Mouse (Mus musculus) liver, embryonic 13.5 days (tissue): ENCODE data around the gene Rasgef1b. TPM values are rescaled to one million over a fixed set of nuclear protein-coding genes. Genes with fewer than 3 reads are reported as not detected.

Source experiments
- ATAC-seq: fragments of 200-750 bp; cut with Nextera tagmentation; 2 replicates; pipeline ENCODE4 v1.8.0; 2017; ENCODE audit warnings: low read depth, mild to moderate bottlenecking, moderate number of reproducible peaks, moderate library complexity
- DNase-seq: peaks from one replicate; pipeline ENCODE4 v3.0.0; 2022
- H3K27ac ChIP-seq: fragments of 300-500 bp; sonication (generic); 2 replicates; pipeline ENCODE4 v1.5.1; 2015; ENCODE audit warnings: moderate library complexity, mild to moderate bottlenecking, inconsistent platforms
- H3K27me3 ChIP-seq: fragments of 300-500 bp; sonication (generic); 2 replicates; pipeline ENCODE4 v1.6.1; 2015; ENCODE audit warnings: mild to moderate bottlenecking, inconsistent platforms
- H3K36me3 ChIP-seq: fragments of 300-500 bp; sonication (generic); 2 replicates; pipeline ENCODE4 v1.6.1; 2015; ENCODE audit warnings: mild to moderate bottlenecking, inconsistent platforms
- H3K4me1 ChIP-seq: fragments of 300-500 bp; sonication (generic); replicated peaks from 2 replicates; pipeline ENCODE4 v1.6.1; 2015; ENCODE audit warnings: inconsistent platforms
- H3K4me2 ChIP-seq: fragments of 300-500 bp; sonication (generic); 2 replicates; pipeline ENCODE4 v1.6.1; 2015; ENCODE audit warnings: inconsistent platforms, mild to moderate bottlenecking, moderate library complexity
- H3K4me3 ChIP-seq: fragments of 300-500 bp; sonication (generic); replicated peaks from 2 replicates; pipeline ENCODE4 v1.5.1; 2015; ENCODE audit warnings: mild to moderate bottlenecking, inconsistent platforms
- H3K9ac ChIP-seq: fragments of 300-500 bp; sonication (generic); 2 replicates; pipeline ENCODE4 v1.6.1; 2015; ENCODE audit warnings: mild to moderate bottlenecking, inconsistent platforms
- H3K9me3 ChIP-seq: fragments of 300-500 bp; sonication (generic); replicated peaks from 2 replicates; pipeline ENCODE4 v1.6.1; 2016; ENCODE audit warnings: inconsistent platforms
- WGBS: fragments of 180-500 bp; shearing (Covaris S2); methylation state at CpG from one replicate; pipeline ENCODE4 v1.1.7; 2015; ENCODE audit not compliant: insufficient replicate concordance; 5-methylcytosine and 5-hydroxymethylcytosine counted together
- polyA plus RNA-seq: library from polyadenylated mRNA; unstranded; fragments of >200 nt; fragmentation: Nextera tagmentation; extraction: Ambion mirVana; gene quantifications from 2 replicates; pipeline ENCODE4 v1.2.1, GENCODE M21; 2015

Rasgef1b gene
- polyA plus RNA-seq, 1 experiment from 2014 or later = 4.3 TPM

DNA sequence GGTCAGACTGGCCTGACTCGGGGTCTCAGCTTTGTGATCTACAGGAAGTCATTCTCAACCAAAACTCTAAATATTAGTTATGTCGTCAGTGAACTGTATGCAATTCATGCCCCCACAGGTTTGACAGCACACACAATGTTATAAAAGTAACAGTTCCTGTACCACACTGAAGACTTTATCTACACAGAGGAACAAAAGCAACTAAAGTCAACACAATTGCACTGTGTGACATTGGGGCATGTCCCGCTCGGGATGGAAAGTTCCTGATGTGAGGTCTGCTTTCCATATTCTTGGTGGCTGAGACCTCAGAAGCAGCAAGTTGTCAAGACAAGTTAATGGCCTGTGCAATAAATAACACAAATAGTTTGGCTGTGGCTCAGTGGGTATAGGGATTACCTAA is 559.0 kb downstream of the Rasgef1b start:
- no peaks in the 10 kb centered on the region for H3K9me3 ChIP-seq
- H3K4me2 ChIP-seq = no peak overlapping the region
- H3K27ac ChIP-seq = no peak overlapping the region
- 72% methylated on average over 4 of the region's 4 CpGs for WGBS
- ATAC-seq (no peak), DNase-seq (no peak)
- no peak overlapping the region for H3K9ac ChIP-seq
- no peaks in the 10 kb centered on the region for H3K27me3 ChIP-seq
- no peak overlapping the region for H3K4me3 ChIP-seq
- no peaks in the 10 kb centered on the region for H3K4me1 ChIP-seq
- H3K36me3 ChIP-seq = no peaks in the 10 kb centered on the region

- no peaks in the 10 kb centered on the region for H3K4me1 ChIP-seq
- ATAC-seq (no peak), DNase-seq (no peak)
- H3K9me3 ChIP-seq = no peaks in the 10 kb centered on the region
- H3K9ac ChIP-seq = no peak overlapping the region
- no peak overlapping the region for H3K4me3 ChIP-seq
- H3K27me3 ChIP-seq = no peaks in the 10 kb centered on the region
- no peak overlapping the region for H3K27ac ChIP-seq
- no peak overlapping the region for H3K4me2 ChIP-seq
- 59% methylated on average over 5 of the region's 5 CpGs for WGBS
- H3K36me3 ChIP-seq = no peaks in the 10 kb centered on the region
These were observed 561.1 kb downstream of the Rasgef1b start for GRCm38 (mm10) chr5:99167767-99168166.

Other genes with a start within 250 kb of the Rasgef1b start
- gene Vamp9, start 177.2 kb upstream of the Rasgef1b start, polyA plus RNA-seq = not detected in 2 replicates
- 84.1 and 109 TPM in 2 replicates for gene Hnrnpd, start 249.9 kb upstream of the Rasgef1b start, polyA plus RNA-seq
- 0.46 and 0.59 TPM in 2 replicates for gene 4930524J08Rik, start 250.0 kb upstream of the Rasgef1b start, polyA plus RNA-seq